Mouse (Mus musculus) bone marrow, adult 2 months (tissue): ENCODE results near the gene Creg2.

ENCODE experiments used
- CTCF ChIP-seq: fragments of 200-500 bp; IDR thresholded peaks from 2 replicates; pipeline ENCODE4 v1.5.1; 2011; ENCODE audit warnings: low read length, control low read depth; ENCODE audit not compliant: control insufficient read depth, insufficient read depth
- POLR2A ChIP-seq: fragments of 200-500 bp; IDR thresholded peaks from 2 replicates; pipeline ENCODE4 v1.6.1; 2011; ENCODE audit warnings: low read depth, mild to moderate bottlenecking, control low read depth, low read length, borderline replicate concordance; ENCODE audit not compliant: control insufficient read depth

GRCm38 (mm10) chr1:39664039-39664625 is 12.9 kb upstream of the Creg2 start:
- TF ChIP-seq POLR2A (no peak), CTCF (no peak)
